Mouse (Mus musculus) ovary, postnatal 10 days (tissue): ENCODE results near the gene Acaca.

Source experiments
- DNase-seq: peaks from one replicate; pipeline ENCODE4 v3.0.0; 2022; ENCODE audit warnings: low spot score

The Acaca gene

GRCm38 (mm10) chr11:84393571-84393970 lies 264.1 kb downstream of the Acaca start:
- DNase-seq, result no peak

- no peak for DNase-seq
Measured at GRCm38 (mm10) chr11:84395010-84395409, 265.5 kb downstream of the Acaca start.

GRCm38 (mm10) chr11:84406733-84407132 lies 277.3 kb downstream of the Acaca start:
- no peak for DNase-seq

GRCm38 (mm10) chr11:84410383-84410782 lies 280.9 kb downstream of the Acaca start:
- no peak for DNase-seq

GRCm38 (mm10) chr11:84410879-84411641 lies 281.6 kb downstream of the Acaca start:
- no peak for DNase-seq

- no peak for DNase-seq
Measured at GRCm38 (mm10) chr11:84411642-84412018, 282.2 kb downstream of the Acaca start.

- DNase-seq, result no peak
Measured at GRCm38 (mm10) chr11:84412201-84412934, 282.9 kb downstream of the Acaca start.

GRCm38 (mm10) chr11:84413111-84413510 lies 283.6 kb downstream of the Acaca start:
- DNase-seq, result no peak

- no peak for DNase-seq
Measured at GRCm38 (mm10) chr11:84420779-84421178, 291.3 kb downstream of the Acaca start.

- DNase-seq, result no peak
Measured at GRCm38 (mm10) chr11:84425736-84426632, 296.5 kb downstream of the Acaca start.

- no peak for DNase-seq
Measured at GRCm38 (mm10) chr11:84426633-84426998, 297.1 kb downstream of the Acaca start.

- DNase-seq, result no peak
Measured at GRCm38 (mm10) chr11:84429581-84429980, 300.1 kb downstream of the Acaca start.

- DNase-seq, result no peak
Measured at GRCm38 (mm10) chr11:84430336-84430735, 300.9 kb downstream of the Acaca start.

GRCm38 (mm10) chr11:84434879-84435278 lies 305.4 kb downstream of the Acaca start:
- no peak for DNase-seq

GRCm38 (mm10) chr11:84440402-84440801 lies 310.9 kb downstream of the Acaca start:
- DNase-seq, result no peak

GRCm38 (mm10) chr11:84442554-84443331 lies 313.3 kb downstream of the Acaca start:
- no peak for DNase-seq
